Mouse (Mus musculus) midbrain, postnatal 0 days (tissue): ENCODE measurements around the gene Ccnt1. TPM values are rescaled to one million over a fixed set of nuclear protein-coding genes. Genes with fewer than 3 reads are reported as not detected.

Source experiments
- ATAC-seq: fragments of 200-750 bp; cut with Nextera tagmentation; 2 replicates; pipeline ENCODE4 v1.8.0; 2017; ENCODE audit warnings: moderate number of reproducible peaks, mild to moderate bottlenecking, moderate TSS enrichment, moderate library complexity; ENCODE audit not compliant: low FRiP score
- DNase-seq: peaks from one replicate; pipeline ENCODE4 v3.0.0-alpha.2; 2015; ENCODE audit warnings: low spot score
- H3K27ac ChIP-seq: fragments of 300-500 bp; sonication (generic); 2 replicates; pipeline ENCODE4 v1.5.1; 2014; ENCODE audit warnings: low read depth, mild to moderate bottlenecking, low read length, mixed read lengths
- H3K27me3 ChIP-seq: fragments of 300-500 bp; sonication (generic); 2 replicates; pipeline ENCODE4 v1.6.1; 2014; ENCODE audit warnings: low read length, control low read depth, mixed read lengths; ENCODE audit not compliant: insufficient read depth
- H3K36me3 ChIP-seq: fragments of 300-500 bp; sonication (generic); 2 replicates; pipeline ENCODE4 v1.6.1; 2014; ENCODE audit warnings: low read length, control low read depth, mixed read lengths; ENCODE audit not compliant: insufficient read depth
- H3K4me1 ChIP-seq: fragments of 300-500 bp; sonication (generic); 2 replicates; pipeline ENCODE4 v1.6.1; 2014; ENCODE audit warnings: mild to moderate bottlenecking, control low read depth, antibody characterized with exemption, low read length, mixed read lengths; ENCODE audit not compliant: insufficient read depth
- H3K4me2 ChIP-seq: fragments of 300-500 bp; sonication (generic); 2 replicates; pipeline ENCODE4 v1.6.1; 2014; ENCODE audit warnings: low read depth, mild to moderate bottlenecking, low read length, mixed read lengths; ENCODE audit not compliant: poor library complexity, severe bottlenecking
- H3K4me3 ChIP-seq: fragments of 300-500 bp; sonication (generic); 2 replicates; pipeline ENCODE4 v1.5.1; 2014; ENCODE audit warnings: low read depth, mild to moderate bottlenecking, low read length, moderate library complexity
- H3K9ac ChIP-seq: fragments of 300-500 bp; sonication (generic); replicated peaks from 2 replicates; pipeline ENCODE4 v1.6.1; 2014; ENCODE audit warnings: mild to moderate bottlenecking, low read length, moderate library complexity, mixed read lengths; ENCODE audit not compliant: poor library complexity, severe bottlenecking
- H3K9me3 ChIP-seq: fragments of 300-500 bp; sonication (generic); 2 replicates; pipeline ENCODE4 v1.6.1; 2016; ENCODE audit warnings: low read length, control low read depth
- CTCF ChIP-seq: IDR thresholded peaks from 2 replicates; pipeline ENCODE4 v1.5.1; 2016; ENCODE audit warnings: antibody characterized with exemption, mild to moderate bottlenecking
- WGBS: fragments of 180-500 bp; shearing (Covaris S2); extraction: QIAGEN DNeasy Blood & Tissue Kit; methylation state at CpG from one replicate; pipeline ENCODE4 v1.1.7; 2014; 5-methylcytosine and 5-hydroxymethylcytosine counted together
- polyA plus RNA-seq: library from polyadenylated mRNA; unstranded; fragments of >200 nt; fragmentation: Nextera tagmentation; extraction: Ambion mirVana; gene quantifications from 2 replicates; pipeline ENCODE4 v1.2.1, GENCODE M21; 2015
- total RNA-seq: library from RNA; depleted of rRNA; stranded (reverse); fragments of >200 nt; gene quantifications from 2 replicates; pipeline ENCODE4 v1.2.3, GENCODE M21; 2014

The Ccnt1 gene
- total and polyA plus RNA-seq, 2 experiments from 2014 or later = 36.1 to 49.7 TPM

GRCm38 (mm10) chr15:98607557-98607956 is 36.8 kb upstream of the Ccnt1 start:
- DNase-seq (no peak), ATAC-seq (no peak)
- no peaks in the 10 kb centered on the region for H3K27me3 ChIP-seq
- TF ChIP-seq CTCF = no peak
- H3K36me3 ChIP-seq = peaks cover 12% of the 10 kb centered on the region
- no peaks in the 10 kb centered on the region for H3K9me3 ChIP-seq
- peak overlapping the region; percentile 93 for H3K4me2 ChIP-seq
- WGBS = 17% methylated on average over 4 of the region's 4 CpGs
- H3K4me1 ChIP-seq = peaks cover 12% of the 10 kb centered on the region
- H3K27ac ChIP-seq = no peak overlapping the region
- peak overlapping the region; percentile 92; the same call in 1 of the 2 replicates for H3K4me3 ChIP-seq
- no peak overlapping the region for H3K9ac ChIP-seq

GRCm38 (mm10) chr15:98606739-98607138 is 36.0 kb upstream of the Ccnt1 start:
- TF ChIP-seq CTCF = no peak
- 57% methylated on average over 9 of the region's 9 CpGs for WGBS
- Histone ChIP-seq H3K9ac (no peak overlapping the region), H3K36me3 (peaks cover 12% of the 10 kb centered on the region), H3K4me2 (no peak overlapping the region), H3K9me3 (no peaks in the 10 kb centered on the region), H3K4me1 (peaks cover 12% of the 10 kb centered on the region), H3K27ac (no peak overlapping the region), H3K4me3 (no peak overlapping the region), H3K27me3 (no peaks in the 10 kb centered on the region)
- DNase-seq = no peak
- no peak for ATAC-seq

GRCm38 (mm10) chr15:98606051-98606536 is 35.4 kb upstream of the Ccnt1 start:
- no peak for ATAC-seq
- no peaks in the 10 kb centered on the region for H3K27me3 ChIP-seq
- DNase-seq = no peak
- no peak overlapping the region for H3K9ac ChIP-seq
- WGBS = 90% methylated on average over 12 of the region's 12 CpGs
- no peak overlapping the region for H3K4me3 ChIP-seq
- no peaks in the 10 kb centered on the region for H3K9me3 ChIP-seq
- H3K27ac ChIP-seq = no peak overlapping the region
- peaks cover 12% of the 10 kb centered on the region for H3K36me3 ChIP-seq
- H3K4me2 ChIP-seq = no peak overlapping the region
- H3K4me1 ChIP-seq = peaks cover 12% of the 10 kb centered on the region
- no peak for TF ChIP-seq CTCF

- H3K27me3 ChIP-seq = no peaks in the 10 kb centered on the region
- no peak overlapping the region for H3K4me3 ChIP-seq
- 93% methylated on average over 24 of the region's 24 CpGs for WGBS
- H3K4me2 ChIP-seq = no peak overlapping the region
- no peak overlapping the region for H3K9ac ChIP-seq
- no peak for ATAC-seq
- no peak overlapping the region for H3K27ac ChIP-seq
- no peak for TF ChIP-seq CTCF
- no peak for DNase-seq
- peaks cover 9% of the 10 kb centered on the region for H3K4me1 ChIP-seq
- H3K36me3 ChIP-seq = peaks cover 24% of the 10 kb centered on the region
- H3K9me3 ChIP-seq = no peaks in the 10 kb centered on the region
Observed at GRCm38 (mm10) chr15:98604041-98604575, 33.4 kb upstream of the Ccnt1 start.

GRCm38 (mm10) chr15:98602921-98603458 is 32.3 kb upstream of the Ccnt1 start:
- DNase-seq (no peak), ATAC-seq (no peak)
- Histone ChIP-seq H3K36me3 (peaks cover 32% of the 10 kb centered on the region), H3K9me3 (no peaks in the 10 kb centered on the region), H3K4me1 (peaks cover 6% of the 10 kb centered on the region), H3K27me3 (no peaks in the 10 kb centered on the region), H3K4me2 (0 out of 2 replicates have a peak overlapping the region, but pooled peaks have one; percentile 1), H3K4me3 (no peak overlapping the region), H3K9ac (no peak overlapping the region), H3K27ac (no peak overlapping the region)
- whole genome bisulfite sequencing = 63% methylated on average over 4 of the region's 4 CpGs
- no peak for TF ChIP-seq CTCF

- Histone ChIP-seq H3K4me2 (peak overlapping the region; percentile 1; the same call in 1 of the 2 replicates), H3K36me3 (peaks cover 39% of the 10 kb centered on the region), H3K27ac (no peak overlapping the region), H3K4me1 (no peaks in the 10 kb centered on the region), H3K9ac (0 out of 2 replicates have a peak overlapping the region, but pooled peaks have one; percentile 20), H3K27me3 (no peaks in the 10 kb centered on the region), H3K4me3 (no peak overlapping the region), H3K9me3 (no peaks in the 10 kb centered on the region)
- no peak for DNase-seq
- WGBS = 68% methylated on average over 13 of the region's 13 CpGs
- no peak for ATAC-seq
- no peak for TF ChIP-seq CTCF
Observed at GRCm38 (mm10) chr15:98602191-98602881, 31.6 kb upstream of the Ccnt1 start.
